Mouse (Mus musculus) right cerebral cortex, postnatal 25 days (tissue): ENCODE measurements at regions not wholly inside any gene's neighbourhood (a gene's known extent, or its start where the extent isn't known, plus 50 kb on each side); places are given as distances from the start of the nearest gene placed in this dataset.
"Not testable (repeated sequence)": the region's sequence is repeated elsewhere in the genome, so short reads cannot be mapped to it uniquely, and the experiment has no call there.

Experiments used
- DNase-seq: peaks from one replicate; pipeline ENCODE4 v3.0.0; 2022

DNA sequence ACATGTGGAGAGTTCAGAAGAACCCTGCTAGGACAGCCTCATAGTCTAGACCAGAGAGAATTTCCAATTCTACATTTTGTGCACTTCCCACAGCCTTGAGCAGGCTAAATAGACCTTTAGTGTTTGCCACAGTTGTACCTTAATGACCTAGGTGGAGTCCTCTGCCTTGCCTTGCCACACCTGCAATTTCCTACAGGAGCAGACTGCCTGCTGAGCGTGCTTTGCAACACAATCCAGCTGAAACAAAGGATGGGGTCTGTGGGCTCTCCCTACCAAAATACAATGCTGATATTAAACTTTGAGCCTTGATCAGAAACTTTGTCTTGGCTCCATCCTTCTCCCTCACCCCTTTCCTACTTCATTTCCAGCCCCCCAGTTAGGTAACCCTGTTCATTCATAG lies 326.0 kb upstream of the Snx7 start:
- no peak for DNase-seq

DNA sequence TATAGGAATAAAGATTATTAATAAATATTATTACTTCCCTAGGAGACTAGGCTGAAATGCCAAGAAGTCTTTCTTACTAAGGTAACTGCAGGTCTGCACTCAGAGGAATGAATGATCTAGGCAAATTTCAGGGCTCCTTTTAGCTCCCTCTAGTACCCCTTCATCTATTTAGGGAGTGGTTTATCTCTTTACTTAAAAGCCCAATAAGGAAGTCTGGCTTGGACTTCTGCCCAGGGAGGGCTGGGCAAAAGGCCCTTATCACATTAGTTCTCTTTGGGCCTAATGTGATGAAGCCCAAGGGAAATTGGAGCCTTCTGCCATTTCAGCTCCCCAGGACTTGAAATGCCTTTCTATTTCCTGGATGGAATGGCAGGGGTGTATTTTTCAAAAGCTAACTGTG lies 320.6 kb upstream of the Snx7 start:
- no peak for DNase-seq

DNA sequence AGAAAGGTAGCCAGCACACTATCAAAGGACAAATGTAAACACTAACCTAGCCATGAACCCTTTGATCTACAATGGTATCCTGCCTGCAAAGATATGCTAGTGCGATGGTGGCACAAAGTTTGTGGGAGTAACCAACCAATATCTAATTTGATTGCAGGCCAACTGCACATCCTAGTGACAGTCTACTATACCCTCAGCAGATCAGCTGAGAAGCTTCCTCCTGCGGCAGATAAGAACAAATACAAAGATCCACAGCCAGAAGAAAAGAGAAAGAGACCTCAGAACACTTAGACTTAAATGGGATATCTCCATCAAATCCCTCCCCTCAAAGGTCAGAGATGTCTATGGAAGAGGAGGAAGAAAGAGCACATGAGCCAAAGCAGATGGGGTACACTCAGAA lies 308.7 kb upstream of the Snx7 start:
- DNase-seq = no peak

DNA sequence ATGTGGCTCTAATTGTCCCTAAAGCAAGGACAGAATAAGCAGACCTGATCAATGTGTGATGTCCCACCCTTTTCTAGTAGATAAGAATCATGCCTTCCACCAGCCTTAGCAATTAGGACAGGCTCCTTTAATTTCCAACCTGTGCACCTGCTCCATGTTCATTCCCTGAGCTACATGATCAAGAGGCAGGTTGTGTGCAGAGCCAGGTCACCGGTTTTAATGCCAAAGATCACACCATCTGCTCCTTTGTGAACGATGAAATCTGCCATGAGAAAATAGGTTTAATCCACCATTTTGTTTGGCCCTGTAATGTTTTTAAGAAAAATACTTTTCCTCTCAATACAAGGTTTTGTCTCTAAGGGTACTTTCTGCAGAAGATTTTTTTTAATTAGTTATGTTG lies 294.2 kb upstream of the Snx7 start:
- no peak for DNase-seq

DNA sequence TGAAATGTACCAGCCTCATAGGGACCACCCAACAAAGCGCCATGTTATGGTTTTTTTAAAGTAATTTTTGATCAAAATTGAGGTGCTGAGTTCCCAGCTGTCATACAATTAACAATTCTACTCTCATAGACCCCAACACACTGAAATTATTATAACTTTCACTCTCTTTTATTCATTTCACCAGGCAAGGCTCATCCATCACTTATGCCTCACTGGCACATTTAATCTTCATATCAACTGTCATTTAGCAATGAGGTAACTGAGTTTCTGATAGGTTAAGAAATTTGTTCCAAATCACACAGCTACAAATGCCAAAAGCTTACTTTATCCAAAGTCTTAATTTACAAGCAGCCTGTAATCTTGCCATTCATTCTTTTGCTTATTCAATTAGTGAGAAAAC lies 276.1 kb upstream of the Snx7 start:
- DNase-seq = no peak

DNA sequence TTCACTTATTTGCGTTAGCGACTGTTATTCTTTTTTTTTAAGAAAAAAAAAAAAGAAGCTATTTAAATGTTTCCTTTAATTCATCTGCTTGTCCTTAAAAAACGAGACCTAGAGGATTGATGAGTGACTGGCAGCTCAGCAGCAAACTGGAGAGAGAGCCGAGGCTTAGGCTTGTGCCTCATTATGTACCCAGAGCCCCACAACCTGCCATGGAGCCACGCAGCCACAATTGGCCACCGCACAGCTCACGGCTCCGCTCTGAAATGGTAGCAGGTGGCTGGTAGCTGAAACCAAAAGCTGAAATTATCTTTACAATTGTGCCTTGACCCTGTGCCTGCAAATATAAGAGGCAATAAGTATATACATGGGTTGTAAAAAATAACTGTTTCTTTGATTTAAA lies 273.0 kb upstream of the Snx7 start:
- peak; percentile 16 for DNase-seq

DNA sequence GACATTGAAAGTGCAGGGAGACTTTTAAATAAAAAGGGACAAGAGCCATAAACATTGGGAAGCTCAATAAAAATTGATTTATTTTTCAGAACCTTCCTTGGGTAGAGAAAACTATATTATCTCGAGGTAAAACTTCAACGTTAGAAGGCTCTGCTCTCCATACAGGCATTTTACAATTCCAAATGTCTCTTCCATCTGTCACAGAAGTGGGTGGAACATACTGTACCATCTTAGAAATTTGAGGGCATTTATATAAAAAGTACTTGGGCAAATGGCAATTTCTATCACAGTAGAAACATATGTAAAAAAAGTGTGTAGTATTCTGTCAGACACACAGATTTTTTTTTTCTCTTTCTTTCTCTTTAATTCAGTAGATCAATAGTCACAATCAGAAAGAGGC lies 271.4 kb upstream of the Snx7 start:
- DNase-seq = no peak

DNA sequence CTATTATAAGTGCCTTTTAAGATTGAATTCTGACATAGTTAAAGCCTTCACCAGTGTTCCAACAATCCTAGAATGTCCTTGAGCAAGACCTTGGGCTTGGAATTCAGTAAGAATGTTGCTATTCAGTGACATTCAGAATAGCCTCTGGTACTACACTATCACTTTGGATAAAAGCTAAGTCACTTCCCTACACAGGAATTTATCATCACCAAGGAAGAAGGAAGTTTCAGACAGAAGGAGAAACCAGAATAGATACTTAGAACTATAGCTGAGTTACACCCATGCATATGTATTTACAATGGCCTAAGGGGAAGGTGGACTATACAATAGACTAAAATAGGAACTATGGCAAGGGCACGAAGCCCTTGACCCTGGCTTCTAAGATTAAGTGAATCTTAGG lies 259.6 kb upstream of the Snx7 start:
- DNase-seq = not testable (repeated sequence)

DNA sequence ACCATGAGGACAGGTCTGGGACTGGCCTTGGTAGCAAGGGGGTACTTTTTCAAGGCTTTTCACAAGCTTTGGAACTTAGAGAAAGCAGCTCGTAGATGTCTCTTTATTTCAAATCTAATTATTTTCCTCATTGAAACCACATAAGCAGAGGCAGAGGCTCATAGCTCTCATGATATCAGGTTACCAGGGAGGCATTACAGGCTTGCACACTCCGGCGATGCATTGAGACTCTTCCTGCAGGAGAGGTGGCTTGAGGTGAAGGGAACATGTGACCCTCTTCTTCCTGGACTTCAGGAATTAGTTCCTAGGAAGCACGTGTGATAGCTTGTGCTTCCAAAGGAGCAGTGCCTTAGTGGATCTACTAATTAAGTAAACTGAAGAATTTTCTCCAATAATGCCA lies 233.9 kb upstream of the Snx7 start:
- no peak for DNase-seq

DNA sequence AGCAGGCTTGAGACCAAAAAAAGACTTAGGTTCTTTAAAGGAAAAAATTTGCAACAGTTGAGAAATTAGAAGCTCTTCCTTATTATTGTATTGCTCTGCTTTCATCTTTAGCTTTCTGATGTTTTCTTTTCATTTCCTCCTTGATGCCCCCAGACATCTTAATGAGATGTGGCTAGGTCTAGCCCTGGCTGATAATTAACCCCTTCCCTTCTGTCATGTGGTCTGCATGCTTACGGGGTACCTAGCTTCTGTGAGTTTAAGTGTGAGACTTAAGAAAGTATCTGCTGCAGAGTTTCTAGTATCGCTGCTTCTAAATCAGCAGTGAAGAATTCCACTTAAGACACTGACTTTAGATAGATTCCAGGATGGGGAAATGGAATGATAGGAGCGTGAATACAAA lies 215.8 kb upstream of the Snx7 start:
- no peak for DNase-seq

DNA sequence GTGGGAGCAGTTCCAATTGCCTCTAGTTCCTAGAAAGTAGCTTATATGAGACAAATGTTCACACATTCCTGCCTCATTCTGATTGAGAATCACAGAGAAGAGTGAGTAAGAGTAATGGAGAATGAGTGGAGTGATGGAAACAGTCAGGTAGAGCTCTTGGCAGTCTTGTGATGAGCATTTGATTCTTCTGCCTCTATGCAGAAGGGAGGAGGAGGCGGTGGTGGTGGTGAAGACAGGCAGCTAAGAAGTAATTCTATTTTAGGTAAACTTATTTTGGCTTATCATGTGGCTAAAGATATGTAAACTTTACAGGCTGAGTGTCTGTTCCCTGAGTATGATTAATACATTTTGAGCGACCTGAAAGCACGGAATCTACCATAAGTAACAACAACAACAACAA lies 203.6 kb upstream of the Snx7 start:
- no peak for DNase-seq

DNA sequence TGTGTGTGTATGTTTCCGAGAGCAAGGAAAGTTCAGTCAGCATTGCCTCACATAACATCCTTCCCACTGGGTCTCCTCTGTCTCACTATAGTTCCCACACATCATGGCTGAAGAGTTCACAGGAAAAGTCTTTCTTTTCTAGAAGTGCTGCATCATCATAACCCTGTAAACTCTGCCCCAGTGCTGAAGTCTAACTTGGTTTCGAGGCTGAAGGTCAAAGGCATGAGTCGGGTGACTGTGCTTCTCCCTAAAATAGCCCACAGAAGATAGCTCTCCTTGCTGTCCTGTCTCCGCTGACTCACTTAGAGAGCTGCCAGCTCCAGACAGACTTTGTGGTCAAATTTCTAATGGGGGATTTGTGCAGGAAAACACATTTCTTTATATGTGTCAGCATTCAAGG lies 201.4 kb upstream of the Snx7 start:
- DNase-seq = no peak

DNA sequence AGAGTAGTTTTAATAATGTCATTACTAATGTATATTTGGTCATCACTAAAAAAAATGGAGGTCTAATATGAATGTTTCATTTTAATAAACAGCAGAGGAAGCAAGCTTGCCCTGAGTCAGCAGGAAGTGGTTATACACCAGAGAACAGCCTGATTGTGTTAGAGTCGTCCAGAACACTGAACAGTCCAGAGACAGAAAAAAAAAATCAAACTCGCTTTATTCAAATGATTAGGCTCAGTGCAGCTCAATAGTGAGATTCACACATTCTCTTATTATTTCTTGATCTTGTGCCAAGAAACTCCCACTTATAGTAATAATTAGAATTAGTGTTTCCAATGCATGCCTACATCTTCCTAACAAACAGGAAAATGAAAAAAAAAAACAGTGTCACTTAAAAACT lies 194.9 kb upstream of the Snx7 start:
- DNase-seq = no peak

DNA sequence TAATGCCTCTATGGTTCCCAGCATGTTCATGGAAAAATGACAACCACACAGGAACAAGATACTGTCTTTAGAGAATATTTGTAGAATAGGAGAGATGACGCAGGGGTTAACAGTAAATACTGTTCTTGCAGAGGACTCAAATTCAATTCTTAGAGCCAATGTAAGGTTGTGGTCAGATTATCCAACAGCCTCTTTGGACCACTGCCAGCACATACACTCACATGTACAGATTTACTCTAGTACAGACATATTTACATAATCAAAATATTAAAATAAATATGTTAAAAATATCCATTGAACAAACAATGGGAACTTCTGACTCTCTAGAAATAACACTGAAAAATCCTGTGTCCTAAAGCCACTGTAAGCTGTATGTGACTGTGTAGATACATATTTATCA lies 193.8 kb upstream of the Snx7 start:
- no peak for DNase-seq

DNA sequence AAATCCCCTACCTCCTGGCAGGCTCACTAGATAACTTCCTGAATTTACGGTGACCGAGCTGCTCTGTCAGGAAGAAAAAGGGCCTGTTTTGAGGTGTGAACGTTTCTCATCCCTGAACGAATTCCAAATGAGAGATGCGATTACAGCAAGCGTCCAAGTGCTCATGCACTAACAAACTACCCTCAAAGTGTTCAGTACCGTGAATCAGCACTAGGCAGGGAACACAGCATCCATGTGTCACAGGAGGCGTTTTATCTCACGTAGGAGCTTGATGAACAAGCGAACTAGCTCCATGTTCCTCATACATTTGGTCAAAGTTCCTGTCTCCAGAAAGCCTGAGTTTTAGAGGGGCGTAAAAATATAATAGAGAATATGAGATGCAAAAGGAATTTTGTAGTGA lies 178.3 kb upstream of the Snx7 start:
- no peak for DNase-seq

DNA sequence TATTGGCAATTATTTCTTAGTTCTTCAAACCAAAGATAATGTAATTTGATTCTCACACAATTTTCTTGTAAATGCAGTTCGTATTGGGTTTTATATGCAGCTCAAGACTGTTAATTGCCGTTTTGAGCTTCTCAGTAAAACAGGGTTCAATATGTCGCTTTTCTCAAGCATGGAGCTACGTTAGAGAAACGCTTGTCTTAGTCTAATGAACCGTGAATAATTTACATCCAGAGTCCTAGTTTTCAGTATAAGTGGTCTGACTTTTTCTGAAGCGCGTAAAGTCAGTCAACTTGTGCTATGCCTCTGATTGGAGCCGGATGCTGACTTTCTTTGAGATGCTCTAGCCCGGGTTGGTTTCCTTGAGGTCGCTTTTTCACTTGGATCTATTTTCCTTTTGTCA lies 177.8 kb upstream of the Snx7 start:
- no peak for DNase-seq

DNA sequence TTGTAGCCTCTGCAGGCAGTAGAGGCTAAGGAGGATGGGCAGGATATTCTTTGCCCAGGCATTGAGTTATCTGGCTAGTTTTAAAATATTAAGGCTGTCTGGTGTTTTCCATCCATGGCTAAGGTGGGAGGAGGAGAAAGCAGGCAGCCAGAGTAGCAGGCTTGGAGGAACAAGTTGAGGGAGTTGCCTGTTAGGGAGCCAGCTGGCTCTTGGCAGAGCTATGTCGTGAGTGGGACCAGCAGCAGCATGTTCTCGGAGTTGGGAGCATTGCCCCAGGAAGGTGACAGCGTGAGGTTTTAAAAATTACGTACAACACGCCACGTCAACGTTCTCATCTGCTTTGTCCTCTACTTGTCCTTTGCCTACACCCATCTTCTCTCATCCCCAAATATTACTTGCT lies 167.8 kb upstream of the Snx7 start:
- DNase-seq = no peak

DNA sequence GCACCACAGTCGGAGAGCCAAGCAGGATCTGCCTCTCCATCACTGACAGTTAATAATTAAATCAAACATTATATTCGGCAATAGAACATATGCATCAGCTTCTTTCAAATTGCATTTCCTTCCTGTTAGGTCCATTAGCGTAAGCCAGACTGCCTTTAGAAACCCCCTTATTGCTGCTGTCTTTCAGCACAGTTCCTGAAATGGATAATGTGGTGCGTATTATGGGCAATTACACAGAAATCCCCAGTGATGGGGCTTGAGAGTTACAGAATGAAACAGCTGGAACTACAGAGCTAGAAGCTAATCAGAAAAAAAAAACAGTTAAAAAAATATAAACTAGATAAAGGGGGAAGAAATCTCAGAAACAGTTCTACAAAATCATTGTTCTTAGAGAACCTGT lies 126.7 kb upstream of the Snx7 start:
- DNase-seq = no peak

DNA sequence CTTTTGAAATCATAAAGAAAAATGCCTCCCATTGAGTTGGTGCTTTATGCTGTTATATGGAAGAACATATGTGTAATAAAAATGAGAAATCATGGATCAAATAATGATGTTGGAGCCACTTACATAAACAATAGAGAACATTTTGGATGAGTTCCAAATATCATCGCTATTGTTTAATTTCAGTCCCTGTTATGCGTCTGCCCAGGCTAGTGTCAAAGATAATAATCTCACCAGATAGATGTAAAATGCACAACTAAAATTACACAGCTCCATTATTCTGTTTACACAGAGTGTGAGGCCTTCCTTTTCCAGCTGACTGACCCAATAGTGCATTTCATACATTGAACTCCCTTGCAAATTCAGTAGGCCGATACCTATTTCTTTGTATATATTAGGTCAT lies 125.4 kb upstream of the Snx7 start:
- no peak for DNase-seq

DNA sequence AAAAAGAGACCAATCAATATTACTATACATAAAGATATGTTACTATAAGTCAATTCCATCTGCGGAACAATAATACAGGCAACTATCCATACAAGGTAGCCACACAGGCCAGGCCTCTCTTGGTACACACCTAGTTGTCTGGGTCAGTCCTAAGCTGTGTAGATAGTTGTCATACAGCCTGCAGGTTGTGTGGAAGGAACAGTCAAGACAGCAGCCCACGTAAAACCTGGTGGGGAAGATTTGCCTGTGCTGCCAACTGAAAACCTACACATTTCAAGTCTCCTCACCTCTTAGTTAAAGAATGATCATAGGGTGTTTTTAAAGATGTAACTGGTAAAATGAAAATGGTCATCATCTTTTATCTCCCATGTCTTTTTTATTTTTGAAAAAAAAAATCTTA lies 121.8 kb upstream of the Snx7 start:
- no peak for DNase-seq

DNA sequence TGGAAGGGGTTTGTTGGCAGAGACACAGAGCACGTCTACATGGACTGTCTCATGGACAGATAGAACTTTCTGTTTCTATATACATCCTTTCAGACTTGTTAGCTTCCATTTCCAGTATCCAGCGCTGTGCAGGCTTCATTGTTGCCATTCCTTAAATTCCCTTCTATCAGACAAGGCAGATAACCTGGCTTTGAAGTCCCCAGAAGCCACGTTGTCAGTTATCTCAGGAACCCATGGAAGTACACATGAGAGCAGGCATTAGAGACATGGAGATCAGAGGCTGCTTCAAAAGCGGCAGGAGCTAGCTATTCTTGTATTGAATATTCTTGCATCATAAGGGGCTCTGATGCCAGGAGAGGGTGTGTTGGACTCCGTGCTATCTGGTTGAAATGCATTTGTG lies 119.7 kb upstream of the Snx7 start:
- no peak for DNase-seq

DNA sequence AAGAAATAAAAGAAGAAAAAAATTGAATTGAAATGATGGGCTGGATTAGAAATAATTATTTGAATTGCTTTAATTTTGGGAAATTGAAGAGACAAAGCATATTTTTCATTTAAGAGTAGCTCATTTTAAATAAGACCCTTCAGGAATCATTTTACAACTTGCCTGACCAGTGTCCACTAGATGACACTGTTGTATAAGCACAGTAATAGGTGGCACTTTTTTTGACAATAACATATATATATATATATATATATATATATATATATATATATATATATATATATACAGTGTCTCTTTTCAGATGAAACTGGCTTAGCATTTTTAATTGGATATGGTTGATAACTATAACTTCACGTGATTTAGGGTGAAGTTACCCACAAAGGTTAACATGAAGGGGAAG lies 106.9 kb upstream of the Snx7 start:
- DNase-seq = no peak

DNA sequence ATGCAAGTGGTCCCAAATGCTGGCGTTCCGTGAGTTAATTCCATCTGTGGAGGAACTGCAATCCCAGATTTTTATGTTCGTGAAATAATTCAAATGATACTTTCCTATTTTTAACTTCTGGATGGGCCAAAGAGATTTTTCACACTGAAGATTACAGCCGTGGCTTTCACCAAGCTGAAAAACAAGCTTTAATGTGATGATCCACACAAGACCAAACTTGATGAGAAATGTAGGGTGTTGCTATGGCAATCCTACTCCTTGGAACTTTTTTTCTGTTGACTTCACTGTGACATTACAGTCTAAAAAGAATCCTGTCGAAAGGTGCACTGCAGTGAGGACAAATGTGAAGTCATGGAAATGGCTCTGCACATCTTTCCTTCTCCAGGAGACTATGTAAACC lies 100.1 kb upstream of the Snx7 start:
- no peak for DNase-seq

DNA sequence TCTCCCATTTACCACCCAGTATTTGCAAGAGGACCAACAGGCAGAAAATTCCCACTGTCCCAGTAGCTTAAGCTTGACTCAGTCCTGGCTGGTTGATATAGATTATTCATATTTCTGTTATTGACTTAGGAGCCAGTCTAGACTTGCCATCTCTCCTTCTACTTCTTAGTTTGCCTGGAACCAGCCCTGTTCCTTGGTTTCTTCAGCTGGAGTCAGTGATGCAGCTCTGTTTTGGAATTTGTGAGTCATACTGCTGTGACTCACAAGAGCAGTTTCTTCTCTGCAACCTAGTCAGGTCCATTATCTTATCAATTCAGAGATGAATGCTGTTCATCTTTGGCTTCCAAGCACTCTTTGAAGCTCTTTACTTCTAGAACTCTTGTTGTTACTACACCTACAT lies 69.7 kb upstream of the Snx7 start:
- DNase-seq = peak; percentile 8

DNA sequence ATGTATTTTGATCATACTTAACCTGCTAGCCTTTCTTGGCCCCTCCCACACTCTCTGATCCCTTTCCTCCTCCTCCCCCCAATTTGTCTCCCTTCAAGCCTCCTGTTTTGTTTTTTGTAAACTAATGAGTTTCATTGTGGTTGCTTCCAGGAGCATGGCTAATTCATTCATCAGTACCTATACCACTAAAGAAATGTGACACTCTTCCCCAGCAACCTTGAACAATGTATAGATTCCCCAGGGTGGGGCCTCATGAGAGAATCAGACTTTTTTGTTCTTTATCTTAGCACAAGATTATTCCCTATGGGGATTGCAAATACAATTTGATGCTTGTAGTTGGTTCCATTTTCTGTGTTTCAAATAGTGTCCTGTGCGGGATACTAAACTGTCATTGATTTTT lies 58.8 kb upstream of the Snx7 start:
- DNase-seq = no peak
